Mouse (Mus musculus) embryonic facial prominence, embryonic 13.5 days (tissue): ENCODE results near the gene Mia. TPM values are rescaled to one million over a fixed set of nuclear protein-coding genes. Genes with fewer than 3 reads are reported as not detected.

Source experiments
- ATAC-seq: fragments of 200-750 bp; cut with Nextera tagmentation; 2 replicates; pipeline ENCODE4 v1.8.0; 2017; ENCODE audit warnings: low read depth; ENCODE audit not compliant: insufficient number of reproducible peaks, insufficient read depth, low FRiP score, low TSS enrichment
- H3K27ac ChIP-seq: fragments of 300-500 bp; sonication (generic); 2 replicates; pipeline ENCODE4 v1.5.1; 2015; ENCODE audit warnings: moderate library complexity, mild to moderate bottlenecking, inconsistent platforms
- H3K27me3 ChIP-seq: fragments of 300-500 bp; sonication (generic); 2 replicates; pipeline ENCODE4 v1.6.1; 2015; ENCODE audit warnings: mild to moderate bottlenecking, inconsistent platforms
- H3K36me3 ChIP-seq: fragments of 300-500 bp; sonication (generic); 2 replicates; pipeline ENCODE4 v1.6.1; 2015; ENCODE audit warnings: mild to moderate bottlenecking, inconsistent platforms
- H3K4me1 ChIP-seq: fragments of 300-500 bp; sonication (generic); 2 replicates; pipeline ENCODE4 v1.6.1; 2015; ENCODE audit warnings: inconsistent platforms
- H3K4me2 ChIP-seq: fragments of 300-500 bp; sonication (generic); 2 replicates; pipeline ENCODE4 v1.6.1; 2015; ENCODE audit warnings: moderate library complexity, mild to moderate bottlenecking, inconsistent platforms
- H3K4me3 ChIP-seq: fragments of 300-500 bp; sonication (generic); 2 replicates; pipeline ENCODE4 v1.5.1; 2015; ENCODE audit warnings: mild to moderate bottlenecking, inconsistent platforms
- H3K9ac ChIP-seq: fragments of 300-500 bp; sonication (generic); 2 replicates; pipeline ENCODE4 v1.6.1; 2015; ENCODE audit warnings: mild to moderate bottlenecking, inconsistent platforms
- H3K9me3 ChIP-seq: fragments of 300-500 bp; sonication (generic); 2 replicates; pipeline ENCODE4 v1.6.1; 2016; ENCODE audit warnings: inconsistent platforms
- WGBS: fragments of 180-500 bp; shearing (Covaris S2); methylation state at CpG from one replicate; pipeline ENCODE4 v1.1.7; 2015; ENCODE audit warnings: mixed read lengths; 5-methylcytosine and 5-hydroxymethylcytosine counted together
- polyA plus RNA-seq: library from polyadenylated mRNA; unstranded; fragments of >200 nt; fragmentation: Nextera tagmentation; extraction: Ambion mirVana; gene quantifications from 2 replicates; pipeline ENCODE4 v1.2.1, GENCODE M21; 2015

Mia gene
- polyA plus RNA-seq, 1 experiment from 2014 or later: 60.5 TPM

GRCm38 (mm10) chr7:27158171-27158570 lies 22.8 kb downstream of the Mia start:
- Histone ChIP-seq H3K27ac (no peak overlapping the region), H3K4me1 (peaks cover 32% of the 10 kb centered on the region), H3K27me3 (no peaks in the 10 kb centered on the region), H3K36me3 (peaks cover 51% of the 10 kb centered on the region), H3K4me3 (no peak overlapping the region), H3K4me2 (no peak overlapping the region), H3K9ac (no peak overlapping the region), H3K9me3 (no peaks in the 10 kb centered on the region)
- ATAC-seq: no peak
- 92% methylated on average over 9 of the region's 9 CpGs for WGBS

- Histone ChIP-seq H3K9me3 (no peaks in the 10 kb centered on the region), H3K36me3 (peaks cover 33% of the 10 kb centered on the region), H3K4me2 (no peak overlapping the region), H3K27me3 (no peaks in the 10 kb centered on the region), H3K9ac (no peak overlapping the region), H3K27ac (no peak overlapping the region), H3K4me3 (no peak overlapping the region), H3K4me1 (peaks cover 17% of the 10 kb centered on the region)
- WGBS: 81% methylated on average over 13 of the region's 13 CpGs
- ATAC-seq: no peak
These were observed 25.0 kb downstream of the Mia start for GRCm38 (mm10) chr7:27156005-27156404.

DNA sequence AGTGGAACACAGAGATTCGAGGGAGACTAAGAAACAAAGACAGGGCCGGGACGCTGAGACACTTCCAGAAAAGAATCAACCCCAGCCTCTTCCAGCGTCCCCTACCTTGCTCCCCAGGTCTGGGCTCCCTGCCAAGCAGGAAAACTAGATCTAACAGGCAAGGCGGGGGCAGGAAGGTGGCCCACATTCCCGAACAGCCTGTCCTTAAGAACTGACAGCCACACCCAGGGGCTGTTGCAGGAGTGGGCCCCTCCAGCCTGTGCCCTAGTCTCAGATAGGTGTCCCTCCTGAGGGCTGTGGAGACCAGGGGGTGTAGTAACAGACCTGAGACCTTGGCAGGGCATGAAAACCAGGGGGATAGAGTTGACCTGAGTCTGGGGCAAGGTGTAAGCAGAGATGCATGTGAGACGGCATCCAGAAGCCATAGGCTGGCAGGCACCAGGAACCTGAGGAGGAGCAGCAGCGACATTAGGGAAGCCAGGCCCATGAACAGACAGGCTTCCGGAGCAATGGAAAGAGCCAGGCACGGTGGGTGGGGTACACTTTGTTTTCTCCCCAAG lies 27.7 kb downstream of the Mia start, which contains the start of gene Cyp2t4:
TSS of gene Cyp2t4 (plus strand) at position 510 of the 560 bp plus-strand sequence.
- Histone ChIP-seq H3K4me2 (0 out of 2 replicates have a peak within 1 kb of the TSS, but pooled peaks have one; percentile 1), H3K27ac (peak within 1 kb of the TSS; percentile 72), H3K4me3 (no peak within 1 kb of the TSS), H3K9me3 (no peaks in the 10 kb centered on the region), H3K9ac (no peak within 1 kb of the TSS), H3K4me1 (peaks cover 6% of the 10 kb centered on the region), H3K27me3 (no peaks in the 10 kb centered on the region), H3K36me3 (peaks cover 13% of the 10 kb centered on the region)
- ATAC-seq: peak; percentile 53
- 53% methylated on average over 10 of the region's 10 CpGs for WGBS

- ATAC-seq: 0 out of 2 replicates have a peak, but pooled peaks have one; percentile 52
- H3K27me3 ChIP-seq: no peaks in the 10 kb centered on the region
- H3K27ac ChIP-seq: no peak overlapping the region
- no peak overlapping the region for H3K4me3 ChIP-seq
- WGBS: 55% methylated on average over 8 of the region's 8 CpGs
- peaks cover 10% of the 10 kb centered on the region; the same call in 1 of the 2 replicates for H3K9me3 ChIP-seq
- H3K9ac ChIP-seq: no peak overlapping the region
- H3K36me3 ChIP-seq: no peaks in the 10 kb centered on the region
- peaks cover 3% of the 10 kb centered on the region; the same call in 1 of the 2 replicates for H3K4me1 ChIP-seq
- no peak overlapping the region for H3K4me2 ChIP-seq
These were observed 44.5 kb downstream of the Mia start for GRCm38 (mm10) chr7:27136410-27136996.

DNA sequence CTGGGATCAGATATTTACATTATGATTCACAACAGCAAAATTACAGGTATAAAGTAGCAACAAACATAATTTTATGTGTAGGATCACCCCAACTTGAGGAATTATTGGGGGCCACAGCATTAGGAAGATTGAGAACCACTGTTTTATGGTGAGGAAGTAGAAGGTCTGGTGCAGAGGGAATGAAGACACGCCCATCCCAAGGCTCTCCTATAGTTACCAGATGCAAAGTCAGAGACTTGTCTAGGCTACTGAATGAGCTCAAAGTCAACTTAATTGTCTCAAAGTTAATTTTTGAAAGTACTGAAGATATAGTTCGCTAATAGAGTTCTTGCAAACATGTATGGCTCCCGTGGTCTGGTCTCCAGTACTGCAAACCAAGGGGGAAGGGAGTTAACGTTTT lies 47.2 kb downstream of the Mia start:
- H3K36me3 ChIP-seq: no peaks in the 10 kb centered on the region
- H3K9ac ChIP-seq: no peak overlapping the region
- H3K4me2 ChIP-seq: no peak overlapping the region
- no peak overlapping the region for H3K4me3 ChIP-seq
- no peak overlapping the region for H3K27ac ChIP-seq
- H3K9me3 ChIP-seq: no peaks in the 10 kb centered on the region
- peaks cover 3% of the 10 kb centered on the region; the same call in 1 of the 2 replicates for H3K4me1 ChIP-seq
- WGBS: 75% methylated on average over 4 of the region's 4 CpGs
- no peaks in the 10 kb centered on the region for H3K27me3 ChIP-seq
- no peak for ATAC-seq

DNA sequence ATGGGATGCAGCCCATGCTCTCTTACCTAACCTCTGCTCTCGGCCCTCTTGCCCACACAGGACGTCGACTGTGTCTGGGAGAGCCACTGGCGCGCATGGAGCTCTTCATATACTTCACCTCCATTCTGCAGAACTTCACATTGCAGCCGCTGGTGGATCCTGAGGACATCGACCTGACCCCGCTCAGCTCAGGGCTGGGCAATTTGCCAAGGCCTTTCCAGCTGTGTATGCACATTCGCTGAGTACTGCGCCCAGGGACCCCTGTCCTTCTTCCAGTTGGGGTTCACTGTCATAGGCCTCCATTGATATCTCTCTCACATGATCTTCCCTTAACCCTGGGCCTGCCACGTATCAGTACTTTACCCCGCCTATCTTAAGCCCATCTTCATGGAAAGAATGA lies 47.8 kb downstream of the Mia start:
- no peak overlapping the region for H3K27ac ChIP-seq
- H3K36me3 ChIP-seq: no peaks in the 10 kb centered on the region
- no peak overlapping the region for H3K9ac ChIP-seq
- H3K4me1 ChIP-seq: peaks cover 3% of the 10 kb centered on the region; the same call in 1 of the 2 replicates
- no peaks in the 10 kb centered on the region for H3K9me3 ChIP-seq
- WGBS: 74% methylated on average over 12 of the region's 12 CpGs
- H3K4me3 ChIP-seq: no peak overlapping the region
- H3K27me3 ChIP-seq: no peaks in the 10 kb centered on the region
- peak; percentile 48; the same call in 1 of the 2 replicates for ATAC-seq
- no peak overlapping the region for H3K4me2 ChIP-seq

GRCm38 (mm10) chr7:27132588-27132987 lies 48.4 kb downstream of the Mia start:
- Histone ChIP-seq H3K27me3 (no peaks in the 10 kb centered on the region), H3K9me3 (no peaks in the 10 kb centered on the region), H3K9ac (no peak overlapping the region), H3K27ac (no peak overlapping the region), H3K4me3 (no peak overlapping the region), H3K36me3 (no peaks in the 10 kb centered on the region), H3K4me1 (peaks cover 3% of the 10 kb centered on the region; the same call in 1 of the 2 replicates), H3K4me2 (0 out of 2 replicates have a peak overlapping the region, but pooled peaks have one; percentile 26)
- no peak for ATAC-seq
- WGBS: 15% methylated on average over 10 of the region's 10 CpGs

- Histone ChIP-seq H3K27me3 (no peaks in the 10 kb centered on the region), H3K36me3 (no peaks in the 10 kb centered on the region), H3K9ac (no peak overlapping the region), H3K27ac (no peak overlapping the region), H3K4me2 (no peak overlapping the region), H3K4me1 (peaks cover under 1% of the 10 kb centered on the region; the same call in 1 of the 2 replicates), H3K4me3 (no peak overlapping the region), H3K9me3 (no peaks in the 10 kb centered on the region)
- 59% methylated on average over 2 of the region's 2 CpGs for WGBS
- no peak for ATAC-seq
These were observed 49.6 kb downstream of the Mia start for GRCm38 (mm10) chr7:27131387-27131786.

GRCm38 (mm10) chr7:27130521-27131370 lies 50.2 kb downstream of the Mia start:
- no peak overlapping the region for H3K4me2 ChIP-seq
- no peaks in the 10 kb centered on the region for H3K4me1 ChIP-seq
- no peak overlapping the region for H3K27ac ChIP-seq
- 91% methylated on average over 22 of the region's 22 CpGs for WGBS
- no peak for ATAC-seq
- no peaks in the 10 kb centered on the region for H3K9me3 ChIP-seq
- no peak overlapping the region for H3K4me3 ChIP-seq
- H3K9ac ChIP-seq: no peak overlapping the region
- no peaks in the 10 kb centered on the region for H3K36me3 ChIP-seq
- no peaks in the 10 kb centered on the region for H3K27me3 ChIP-seq

DNA sequence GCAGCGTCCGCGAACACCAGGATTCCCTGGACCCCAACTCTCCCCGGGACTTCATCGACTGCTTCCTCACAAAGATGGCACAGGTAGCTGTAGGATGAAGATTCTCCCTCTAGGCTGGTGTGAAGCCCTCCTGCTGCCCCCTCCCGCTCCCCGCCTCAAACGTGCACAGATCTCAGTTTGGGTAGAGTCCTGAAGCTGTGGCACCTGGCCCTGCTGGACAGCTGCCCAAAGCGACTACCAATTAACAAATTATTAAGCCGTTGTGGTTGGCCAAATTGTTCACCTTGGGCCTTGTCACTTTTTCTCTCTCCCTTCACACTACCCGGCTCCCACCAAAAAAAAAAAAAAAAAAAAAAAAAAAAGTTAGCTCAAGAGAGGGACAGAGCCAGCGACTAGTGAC lies 51.1 kb downstream of the Mia start:
- H3K27ac ChIP-seq: no peak overlapping the region
- no peak for ATAC-seq
- no peak overlapping the region for H3K4me2 ChIP-seq
- H3K4me1 ChIP-seq: no peaks in the 10 kb centered on the region
- no peak overlapping the region for H3K4me3 ChIP-seq
- no peaks in the 10 kb centered on the region for H3K36me3 ChIP-seq
- H3K9me3 ChIP-seq: no peaks in the 10 kb centered on the region
- 85% methylated on average over 12 of the region's 12 CpGs for WGBS
- H3K27me3 ChIP-seq: no peaks in the 10 kb centered on the region
- H3K9ac ChIP-seq: no peak overlapping the region
